Mouse (Mus musculus): ENCODE measurements around the gene Cpa1. TPM values are rescaled to one million over a fixed set of nuclear protein-coding genes. Genes with fewer than 3 reads are reported as not detected.

Cpa1 gene
- polyA plus RNA-seq, 1 experiment from 2014 or later, result 1.7 TPM

DNA sequence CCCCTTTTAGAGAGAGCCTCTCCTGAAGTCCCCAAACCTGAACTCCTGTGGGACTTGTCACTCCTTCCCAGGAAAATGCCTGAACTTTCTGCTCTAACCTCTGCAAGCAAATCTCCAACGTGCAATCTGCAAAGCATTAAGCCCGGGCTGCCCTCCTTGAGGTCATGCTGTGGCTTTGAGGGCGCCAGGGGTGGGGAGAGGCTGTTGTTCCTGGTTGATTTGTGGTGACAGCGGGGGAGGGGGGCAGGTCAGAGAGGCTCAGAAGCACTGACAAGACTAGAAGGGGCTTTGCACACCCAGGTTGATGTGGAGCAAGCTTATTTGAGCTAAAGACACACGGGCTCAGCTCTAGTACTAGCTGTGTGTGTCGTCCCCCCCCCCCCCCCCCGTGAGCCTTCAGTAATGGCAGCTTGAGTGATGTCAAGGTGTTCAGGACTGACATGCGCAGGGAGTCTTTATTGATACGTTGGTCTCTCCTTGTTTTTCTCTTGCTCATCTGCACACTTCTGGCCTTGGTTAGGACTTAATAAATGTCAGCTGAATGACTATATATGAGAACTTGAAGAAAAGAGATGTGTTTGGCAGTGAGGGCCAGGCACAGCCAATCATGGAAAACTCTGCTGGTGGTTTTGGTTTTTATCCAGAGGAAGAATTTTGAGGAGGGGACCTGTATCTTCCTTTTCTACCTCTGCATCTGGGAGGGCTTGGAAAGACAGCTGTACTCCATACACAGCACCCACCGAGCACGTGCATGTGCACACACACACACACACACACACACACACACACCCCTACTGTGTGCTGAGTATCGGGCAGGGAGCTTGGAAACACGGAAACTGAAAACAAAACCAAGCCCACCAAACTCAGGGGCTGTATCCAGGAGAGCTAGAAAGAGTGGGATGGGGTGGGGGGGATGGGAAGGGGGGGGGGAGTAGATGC is 21.7 kb upstream of the Cpa1 start:
- DNase-seq (ENCODE audit: low spot score), result peak; percentile 79
- peak overlapping the region; percentile 51 for H3K9ac ChIP-seq (ENCODE audit: low read depth, low read length)
- H3K36me3 ChIP-seq (ENCODE audit: control insufficient read depth, insufficient read depth, low read length), result no peaks in the 10 kb centered on the region
- no peaks in the 10 kb centered on the region for H3K27me3 ChIP-seq (replicated peaks; ENCODE audit: control insufficient read depth, insufficient read depth, low read length)
- H3K4me1 ChIP-seq (ENCODE audit: control insufficient read depth, insufficient read depth, low read length), result peaks cover 39% of the 10 kb centered on the region
- peak overlapping the region; percentile 94 for H3K27ac ChIP-seq (replicated peaks; ENCODE audit: low read depth, low read length)
- H3K4me2 ChIP-seq (ENCODE audit: low read depth, low read length), result peak overlapping the region; percentile 40
- 4% methylated on average over 12 of the region's 13 CpGs for WGBS
- peak overlapping the region; percentile 5; the same call in 1 of the 2 replicates for H3K4me3 ChIP-seq (ENCODE audit: low read depth, low read length)
- ATAC-seq (ENCODE audit: low read depth), result peak; percentile 34
- H3K9me3 ChIP-seq (ENCODE audit: control insufficient read depth, low read length), result no peaks in the 10 kb centered on the region

DNA sequence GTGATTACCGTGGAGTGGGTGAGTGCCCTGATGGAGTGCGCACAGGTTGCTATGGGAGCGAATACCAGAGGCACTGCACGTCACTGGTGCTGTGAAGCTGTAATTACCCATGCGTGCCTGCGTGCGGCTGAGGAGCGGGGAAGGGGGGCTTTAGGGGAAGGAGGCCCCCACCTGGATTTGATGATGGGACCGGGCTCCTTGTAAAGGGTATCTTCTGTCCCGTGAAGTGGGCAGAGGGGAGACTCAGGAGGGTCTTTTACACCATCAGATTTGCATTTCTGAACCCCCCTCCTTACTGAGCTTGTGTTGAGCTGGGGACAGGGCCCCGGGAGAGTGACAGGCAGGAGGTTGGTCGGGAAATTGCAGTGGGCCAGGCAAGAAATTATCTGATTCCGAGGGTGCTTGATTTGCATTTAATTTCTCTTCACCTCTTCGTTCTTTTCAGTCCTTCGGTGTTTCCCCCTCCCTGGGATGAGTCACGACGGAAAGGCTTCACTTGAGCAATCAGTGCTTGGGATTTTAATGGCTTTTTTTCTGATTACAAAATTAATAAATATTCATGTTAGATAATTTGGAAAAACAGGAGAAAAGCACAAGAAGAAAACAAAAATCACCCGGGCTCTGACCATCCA is 20.9 kb upstream of the Cpa1 start:
- peak overlapping the region; percentile 30 for H3K9ac ChIP-seq (ENCODE audit: low read depth, low read length)
- peak overlapping the region; percentile 5; the same call in 1 of the 2 replicates for H3K4me3 ChIP-seq (ENCODE audit: low read depth, low read length)
- peak overlapping the region; percentile 94 for H3K27ac ChIP-seq (replicated peaks; ENCODE audit: low read depth, low read length)
- ATAC-seq (ENCODE audit: low read depth) (peak; percentile 73), DNase-seq (ENCODE audit: low spot score) (peak; percentile 89)
- no peaks in the 10 kb centered on the region for H3K27me3 ChIP-seq (replicated peaks; ENCODE audit: control insufficient read depth, insufficient read depth, low read length)
- H3K4me1 ChIP-seq (ENCODE audit: control insufficient read depth, insufficient read depth, low read length), result peaks cover 39% of the 10 kb centered on the region
- H3K36me3 ChIP-seq (ENCODE audit: control insufficient read depth, insufficient read depth, low read length), result no peaks in the 10 kb centered on the region
- no peaks in the 10 kb centered on the region for H3K9me3 ChIP-seq (ENCODE audit: control insufficient read depth, low read length)
- 11% methylated on average over 18 of the region's 18 CpGs for WGBS
- peak overlapping the region; percentile 40 for H3K4me2 ChIP-seq (ENCODE audit: low read depth, low read length)

DNA sequence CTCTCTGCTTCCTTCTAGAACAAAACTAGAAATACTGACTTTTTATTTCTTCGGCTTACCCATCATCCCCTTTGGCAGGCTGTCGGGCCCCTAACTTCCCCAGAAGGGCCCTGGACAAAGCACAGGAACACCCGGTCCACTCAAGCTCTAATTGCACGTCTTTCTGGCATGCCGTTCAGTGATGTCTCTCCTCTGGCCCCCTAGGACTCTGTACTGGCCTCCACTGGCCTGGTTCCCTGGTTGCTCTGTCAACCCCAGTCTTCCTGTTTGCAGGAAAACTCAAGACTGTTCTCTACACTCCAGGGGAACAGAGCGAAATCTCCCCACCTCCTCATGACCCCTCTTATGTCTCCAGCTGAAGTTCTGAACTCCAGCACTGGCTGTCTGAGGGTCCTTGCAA is 20.3 kb upstream of the Cpa1 start:
- 45% methylated on average over 6 of the region's 6 CpGs for WGBS
- H3K9me3 ChIP-seq (ENCODE audit: control insufficient read depth, low read length), result no peaks in the 10 kb centered on the region
- peak overlapping the region; percentile 5; the same call in 1 of the 2 replicates for H3K9ac ChIP-seq (ENCODE audit: low read depth, low read length)
- H3K4me1 ChIP-seq (ENCODE audit: control insufficient read depth, insufficient read depth, low read length), result peaks cover 39% of the 10 kb centered on the region
- H3K27me3 ChIP-seq (replicated peaks; ENCODE audit: control insufficient read depth, insufficient read depth, low read length), result no peaks in the 10 kb centered on the region
- no peak for DNase-seq (ENCODE audit: low spot score)
- H3K36me3 ChIP-seq (ENCODE audit: control insufficient read depth, insufficient read depth, low read length), result no peaks in the 10 kb centered on the region
- H3K4me2 ChIP-seq (ENCODE audit: low read depth, low read length), result no peak overlapping the region
- no peak for ATAC-seq (ENCODE audit: low read depth)
- H3K27ac ChIP-seq (replicated peaks; ENCODE audit: low read depth, low read length), result peak overlapping the region; percentile 94
- no peak overlapping the region for H3K4me3 ChIP-seq (ENCODE audit: low read depth, low read length)

DNA sequence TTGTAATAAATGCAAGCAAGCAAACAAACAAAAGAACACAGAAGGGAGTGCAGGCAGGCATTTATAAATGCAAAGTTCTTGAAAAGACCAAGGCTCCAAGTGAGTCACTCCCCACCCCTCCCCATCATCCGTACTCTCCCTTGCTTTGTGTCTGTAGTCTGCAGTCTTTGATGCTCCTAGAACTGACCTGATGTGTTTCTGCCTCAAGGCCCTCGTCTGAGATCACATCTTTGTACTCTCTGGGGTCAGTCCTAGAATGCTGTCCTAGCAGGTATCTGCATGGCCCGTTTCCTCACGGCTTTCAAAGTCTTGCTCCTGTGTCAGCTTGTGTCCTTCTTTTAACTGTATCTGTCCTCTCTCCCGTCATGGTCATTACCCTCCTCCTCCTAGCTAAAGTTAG is 19.4 kb upstream of the Cpa1 start:
- 76% methylated on average over 5 of the region's 5 CpGs for WGBS

DNA sequence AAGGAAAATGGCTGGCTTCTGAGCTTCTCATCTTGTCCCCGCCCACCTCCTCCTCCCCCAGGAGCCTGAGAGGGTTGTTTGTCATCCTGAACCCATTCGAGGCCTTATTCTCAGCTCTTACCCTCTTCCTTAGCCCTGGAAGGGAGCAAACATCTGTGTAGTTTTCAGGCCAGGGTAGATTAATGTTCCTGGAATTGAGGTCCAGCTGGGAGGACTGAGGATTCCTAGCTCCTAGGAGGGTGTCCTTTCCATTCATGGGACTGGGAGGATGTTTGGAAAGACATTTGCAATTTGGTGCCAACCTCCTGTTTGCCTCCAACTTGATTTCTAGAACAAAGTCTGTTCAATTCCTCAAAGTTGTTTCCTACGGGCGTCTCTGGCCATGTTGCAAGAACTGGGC is 18.4 kb upstream of the Cpa1 start:
- WGBS, result 78% methylated on average over 4 of the region's 4 CpGs
- Histone ChIP-seq H3K9me3 (ENCODE audit: control insufficient read depth, low read length) (no peaks in the 10 kb centered on the region), H3K4me3 (ENCODE audit: low read depth, low read length) (no peak overlapping the region), H3K9ac (ENCODE audit: low read depth, low read length) (no peak overlapping the region), H3K4me2 (ENCODE audit: low read depth, low read length) (no peak overlapping the region), H3K27ac (replicated peaks; ENCODE audit: low read depth, low read length) (peak overlapping the region; percentile 56), H3K36me3 (ENCODE audit: control insufficient read depth, insufficient read depth, low read length) (no peaks in the 10 kb centered on the region), H3K4me1 (ENCODE audit: control insufficient read depth, insufficient read depth, low read length) (peaks cover 33% of the 10 kb centered on the region), H3K27me3 (replicated peaks; ENCODE audit: control insufficient read depth, insufficient read depth, low read length) (no peaks in the 10 kb centered on the region)
- DNase-seq (ENCODE audit: low spot score), result no peak
- ATAC-seq (ENCODE audit: low read depth), result no peak

More for the DNA sequence above, 19.4 kb upstream of the Cpa1 start:
- H3K27me3 ChIP-seq (replicated peaks; ENCODE audit: control insufficient read depth, insufficient read depth, low read length), result no peaks in the 10 kb centered on the region
- H3K36me3 ChIP-seq (ENCODE audit: control insufficient read depth, insufficient read depth, low read length), result no peaks in the 10 kb centered on the region
- H3K4me1 ChIP-seq (ENCODE audit: control insufficient read depth, insufficient read depth, low read length), result peaks cover 39% of the 10 kb centered on the region
- 0 out of 2 replicates have a peak overlapping the region, but pooled peaks have one; percentile 94 for H3K27ac ChIP-seq (replicated peaks; ENCODE audit: low read depth, low read length)
- H3K4me2 ChIP-seq (ENCODE audit: low read depth, low read length), result no peak overlapping the region
- H3K9ac ChIP-seq (ENCODE audit: low read depth, low read length), result no peak overlapping the region
- no peak overlapping the region for H3K4me3 ChIP-seq (ENCODE audit: low read depth, low read length)
- ATAC-seq (ENCODE audit: low read depth), result no peak
- no peaks in the 10 kb centered on the region for H3K9me3 ChIP-seq (ENCODE audit: control insufficient read depth, low read length)
- DNase-seq (ENCODE audit: low spot score), result no peak

DNA sequence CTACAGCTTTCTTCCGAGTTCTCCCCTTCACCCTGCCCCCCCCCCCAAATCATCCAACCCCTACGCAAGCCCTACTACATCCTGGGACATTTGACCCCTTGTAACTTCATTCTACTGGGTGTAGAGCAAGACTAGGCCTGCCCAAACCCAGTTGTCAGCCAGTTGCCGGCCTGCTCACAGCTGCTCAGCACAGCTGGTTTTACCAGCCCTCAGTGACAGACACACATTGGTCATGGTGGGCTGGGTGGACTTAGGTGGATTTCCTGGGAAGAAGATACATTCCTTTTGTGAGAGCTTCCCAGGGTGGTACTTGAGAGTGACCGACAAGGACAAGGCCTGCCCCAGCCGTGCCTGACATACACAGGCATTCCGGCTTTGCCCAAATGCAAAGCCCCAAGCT is 18.0 kb upstream of the Cpa1 start:
- ATAC-seq (ENCODE audit: low read depth) (peak; percentile 42; the same call in 1 of the 2 replicates), DNase-seq (ENCODE audit: low spot score) (peak; percentile 79)
- no peaks in the 10 kb centered on the region for H3K27me3 ChIP-seq (replicated peaks; ENCODE audit: control insufficient read depth, insufficient read depth, low read length)
- whole genome bisulfite sequencing, result 80% methylated on average over 6 of the region's 6 CpGs
- no peaks in the 10 kb centered on the region for H3K9me3 ChIP-seq (ENCODE audit: control insufficient read depth, low read length)
- peak overlapping the region; percentile 56; the same call in 1 of the 2 replicates for H3K27ac ChIP-seq (replicated peaks; ENCODE audit: low read depth, low read length)
- H3K4me3 ChIP-seq (ENCODE audit: low read depth, low read length), result no peak overlapping the region
- no peak overlapping the region for H3K4me2 ChIP-seq (ENCODE audit: low read depth, low read length)
- no peak overlapping the region for H3K9ac ChIP-seq (ENCODE audit: low read depth, low read length)
- peaks cover 29% of the 10 kb centered on the region for H3K4me1 ChIP-seq (ENCODE audit: control insufficient read depth, insufficient read depth, low read length)
- H3K36me3 ChIP-seq (ENCODE audit: control insufficient read depth, insufficient read depth, low read length), result no peaks in the 10 kb centered on the region

DNA sequence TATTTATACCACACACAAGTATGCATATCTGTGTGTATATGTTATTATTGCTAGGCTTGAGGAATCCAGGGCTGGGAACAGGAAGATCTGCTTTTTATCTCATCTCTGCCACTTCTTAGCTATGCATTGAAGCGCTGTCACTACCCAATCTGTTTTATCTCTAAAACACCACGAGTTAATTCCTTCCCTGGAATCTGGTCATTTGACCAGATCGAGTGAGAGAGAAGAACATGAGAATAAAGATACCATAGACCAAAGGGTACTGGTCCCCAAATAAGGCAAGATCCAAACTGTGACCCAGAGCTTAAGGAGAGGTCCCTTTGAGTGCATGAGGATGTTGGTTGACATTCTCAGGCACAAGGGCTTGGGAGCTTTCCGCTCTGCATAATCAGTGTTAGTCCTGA is 17.0 kb upstream of the Cpa1 start:
- Histone ChIP-seq H3K4me2 (ENCODE audit: low read depth, low read length) (no peak overlapping the region), H3K36me3 (ENCODE audit: control insufficient read depth, insufficient read depth, low read length) (no peaks in the 10 kb centered on the region), H3K27me3 (replicated peaks; ENCODE audit: control insufficient read depth, insufficient read depth, low read length) (no peaks in the 10 kb centered on the region), H3K4me1 (ENCODE audit: control insufficient read depth, insufficient read depth, low read length) (peaks cover 19% of the 10 kb centered on the region), H3K27ac (replicated peaks; ENCODE audit: low read depth, low read length) (no peak overlapping the region), H3K4me3 (ENCODE audit: low read depth, low read length) (no peak overlapping the region), H3K9ac (ENCODE audit: low read depth, low read length) (no peak overlapping the region), H3K9me3 (ENCODE audit: control insufficient read depth, low read length) (no peaks in the 10 kb centered on the region)
- ATAC-seq (ENCODE audit: low read depth) (no peak), DNase-seq (ENCODE audit: low spot score) (no peak)
- 65% methylated on average over 4 of the region's 4 CpGs for WGBS

DNA sequence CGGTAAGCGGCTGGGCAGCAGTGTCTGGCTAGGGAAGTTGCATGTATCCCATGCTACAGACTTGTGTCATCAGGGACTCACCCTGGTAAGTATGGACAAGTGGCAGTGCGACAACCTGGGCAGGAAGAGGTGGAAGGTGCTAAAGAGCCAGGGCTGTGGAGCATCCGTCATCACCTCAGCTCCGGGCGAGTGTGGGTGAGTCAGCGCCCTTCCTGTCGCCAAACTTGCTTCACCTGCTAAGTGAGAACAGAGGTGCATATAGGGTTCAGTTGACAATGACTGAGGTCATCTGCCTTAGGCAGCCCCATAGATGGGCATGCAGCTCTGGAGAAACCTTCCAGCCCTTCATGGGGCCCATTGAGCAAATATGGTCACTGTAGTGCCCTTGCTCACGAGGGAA is 14.3 kb upstream of the Cpa1 start:
- 91% methylated on average over 9 of the region's 9 CpGs for WGBS
- no peak overlapping the region for H3K9ac ChIP-seq (ENCODE audit: low read depth, low read length)
- DNase-seq (ENCODE audit: low spot score), result no peak

More for the DNA sequence above, 14.3 kb upstream of the Cpa1 start:
- H3K4me3 ChIP-seq (ENCODE audit: low read depth, low read length), result no peak overlapping the region
- no peaks in the 10 kb centered on the region for H3K9me3 ChIP-seq (ENCODE audit: control insufficient read depth, low read length)
- H3K36me3 ChIP-seq (ENCODE audit: control insufficient read depth, insufficient read depth, low read length), result no peaks in the 10 kb centered on the region
- no peak overlapping the region for H3K27ac ChIP-seq (replicated peaks; ENCODE audit: low read depth, low read length)
- ATAC-seq (ENCODE audit: low read depth), result no peak
- H3K4me1 ChIP-seq (ENCODE audit: control insufficient read depth, insufficient read depth, low read length), result 0 out of 2 replicates have a peak, but pooled peaks cover 9% of the 10 kb centered on the region
- H3K27me3 ChIP-seq (replicated peaks; ENCODE audit: control insufficient read depth, insufficient read depth, low read length), result no peaks in the 10 kb centered on the region
- no peak overlapping the region for H3K4me2 ChIP-seq (ENCODE audit: low read depth, low read length)

Measured in embryonic facial prominence, embryonic 14.5 days (tissue).